Mouse (Mus musculus) kidney, embryonic 16.5 days (tissue): Measurements from ENCODE around the gene Cx3cr1. TPM values are rescaled to one million over a fixed set of nuclear protein-coding genes. Genes with fewer than 3 reads are reported as not detected.

Experiments used
- ATAC-seq: fragments of 200-750 bp; cut with Nextera tagmentation; 2 replicates; pipeline ENCODE4 v1.8.0; 2017; ENCODE audit warnings: moderate TSS enrichment; ENCODE audit not compliant: low FRiP score, low TSS enrichment
- H3K27ac ChIP-seq: fragments of 300-500 bp; sonication (generic); 2 replicates; pipeline ENCODE4 v1.5.1; 2014; ENCODE audit warnings: low read length
- H3K27me3 ChIP-seq: fragments of 300-500 bp; sonication (generic); 2 replicates; pipeline ENCODE4 v1.6.1; 2014; ENCODE audit warnings: low read length, control low read depth, mixed read lengths; ENCODE audit not compliant: insufficient read depth
- H3K36me3 ChIP-seq: fragments of 300-500 bp; sonication (generic); 2 replicates; pipeline ENCODE4 v1.6.1; 2014; ENCODE audit warnings: low read length, control low read depth, mixed read lengths; ENCODE audit not compliant: insufficient read depth
- H3K4me1 ChIP-seq: fragments of 300-500 bp; sonication (generic); 2 replicates; pipeline ENCODE4 v1.6.1; 2014; ENCODE audit warnings: low read length, control low read depth, mixed read lengths; ENCODE audit not compliant: insufficient read depth
- H3K4me2 ChIP-seq: fragments of 300-500 bp; sonication (generic); replicated peaks from 2 replicates; pipeline ENCODE4 v1.6.1; 2014; ENCODE audit warnings: low read depth, low read length
- H3K4me3 ChIP-seq: fragments of 300-500 bp; sonication (generic); 2 replicates; pipeline ENCODE4 v1.5.1; 2014; ENCODE audit warnings: mild to moderate bottlenecking, low read length
- H3K9ac ChIP-seq: fragments of 300-500 bp; sonication (generic); replicated peaks from 2 replicates; pipeline ENCODE4 v1.6.1; 2014; ENCODE audit warnings: low read length
- H3K9me3 ChIP-seq: fragments of 300-500 bp; sonication (generic); 2 replicates; pipeline ENCODE4 v1.6.1; 2016; ENCODE audit warnings: low read length, control low read depth
- WGBS: fragments of 180-500 bp; shearing (Covaris S2); extraction: QIAGEN DNeasy Blood & Tissue Kit; methylation state at CpG from one replicate; pipeline ENCODE4 v1.1.7; 2014; 5-methylcytosine and 5-hydroxymethylcytosine counted together
- polyA plus RNA-seq: library from polyadenylated mRNA; unstranded; fragments of >200 nt; fragmentation: Nextera tagmentation; extraction: Ambion mirVana; gene quantifications from 2 replicates; pipeline ENCODE4 v1.2.1, GENCODE M21; 2015

Gene Cx3cr1
- polyA plus RNA-seq, 1 experiment from 2014 or later, result 5.3 TPM

- 73% methylated on average over 2 of the region's 2 CpGs for WGBS
- H3K4me1 ChIP-seq, result 0 out of 2 replicates have a peak, but pooled peaks cover 4% of the 10 kb centered on the region
- no peaks in the 10 kb centered on the region for H3K9me3 ChIP-seq
- no peak overlapping the region for H3K4me2 ChIP-seq
- no peak for ATAC-seq
- H3K36me3 ChIP-seq, result no peaks in the 10 kb centered on the region
- H3K27me3 ChIP-seq, result no peaks in the 10 kb centered on the region
- no peak overlapping the region for H3K27ac ChIP-seq
- no peak overlapping the region for H3K9ac ChIP-seq
- H3K4me3 ChIP-seq, result no peak overlapping the region
Observed at GRCm38 (mm10) chr9:120071251-120071650, 1.6 kb upstream of the Cx3cr1 start.

GRCm38 (mm10) chr9:120068047-120068446, 1.6 kb downstream of the Cx3cr1 start:
- H3K9me3 ChIP-seq, result no peaks in the 10 kb centered on the region
- H3K4me1 ChIP-seq, result 0 out of 2 replicates have a peak, but pooled peaks cover 3% of the 10 kb centered on the region
- H3K27me3 ChIP-seq, result no peaks in the 10 kb centered on the region
- WGBS, result 62% methylated on average over 10 of the region's 10 CpGs
- no peaks in the 10 kb centered on the region for H3K36me3 ChIP-seq
- no peak overlapping the region for H3K27ac ChIP-seq
- H3K4me2 ChIP-seq, result no peak overlapping the region
- H3K9ac ChIP-seq, result no peak overlapping the region
- no peak overlapping the region for H3K4me3 ChIP-seq
- ATAC-seq, result no peak

- H3K4me3 ChIP-seq, result no peak overlapping the region
- no peaks in the 10 kb centered on the region for H3K4me1 ChIP-seq
- H3K9me3 ChIP-seq, result no peaks in the 10 kb centered on the region
- H3K27ac ChIP-seq, result no peak overlapping the region
- no peaks in the 10 kb centered on the region for H3K36me3 ChIP-seq
- H3K9ac ChIP-seq, result no peak overlapping the region
- H3K27me3 ChIP-seq, result no peaks in the 10 kb centered on the region
- ATAC-seq, result no peak
- no peak overlapping the region for H3K4me2 ChIP-seq
- WGBS, result 78% methylated on average over 2 of the region's 2 CpGs
Observed at GRCm38 (mm10) chr9:120067609-120068008, 2.1 kb downstream of the Cx3cr1 start.

- H3K4me2 ChIP-seq, result no peak overlapping the region
- no peaks in the 10 kb centered on the region for H3K4me1 ChIP-seq
- H3K36me3 ChIP-seq, result no peaks in the 10 kb centered on the region
- H3K9ac ChIP-seq, result no peak overlapping the region
- 65% methylated on average over 4 of the region's 4 CpGs for WGBS
- no peaks in the 10 kb centered on the region for H3K9me3 ChIP-seq
- H3K27ac ChIP-seq, result no peak overlapping the region
- no peaks in the 10 kb centered on the region for H3K27me3 ChIP-seq
- no peak overlapping the region for H3K4me3 ChIP-seq
- no peak for ATAC-seq
Observed at GRCm38 (mm10) chr9:120064317-120064716, 5.4 kb downstream of the Cx3cr1 start.

GRCm38 (mm10) chr9:120058730-120059129, 10.9 kb downstream of the Cx3cr1 start:
- no peak for ATAC-seq
- Histone ChIP-seq H3K9ac (no peak overlapping the region), H3K27me3 (no peaks in the 10 kb centered on the region), H3K4me3 (no peak overlapping the region), H3K4me2 (no peak overlapping the region), H3K27ac (no peak overlapping the region), H3K4me1 (no peaks in the 10 kb centered on the region), H3K9me3 (no peaks in the 10 kb centered on the region), H3K36me3 (no peaks in the 10 kb centered on the region)
- WGBS, result 72% methylated on average over 3 of the region's 3 CpGs

GRCm38 (mm10) chr9:120056201-120056600, 13.5 kb downstream of the Cx3cr1 start:
- Histone ChIP-seq H3K27me3 (no peaks in the 10 kb centered on the region), H3K27ac (no peak overlapping the region), H3K4me1 (no peaks in the 10 kb centered on the region), H3K4me2 (no peak overlapping the region), H3K36me3 (no peaks in the 10 kb centered on the region), H3K4me3 (no peak overlapping the region), H3K9me3 (no peaks in the 10 kb centered on the region), H3K9ac (no peak overlapping the region)
- ATAC-seq, result no peak
- 74% methylated on average over 9 of the region's 9 CpGs for WGBS

GRCm38 (mm10) chr9:120054545-120055277, 15.0 kb downstream of the Cx3cr1 start:
- no peaks in the 10 kb centered on the region for H3K9me3 ChIP-seq
- H3K4me3 ChIP-seq, result no peak overlapping the region
- WGBS, result 44% methylated on average over 8 of the region's 8 CpGs

GRCm38 (mm10) chr9:120049407-120049806, 20.3 kb downstream of the Cx3cr1 start:
- WGBS, result 84% methylated on average over 3 of the region's 3 CpGs
- no peaks in the 10 kb centered on the region for H3K9me3 ChIP-seq
- no peak overlapping the region for H3K4me3 ChIP-seq

More at GRCm38 (mm10) chr9:120054545-120055277, 15.0 kb downstream of the Cx3cr1 start:
- H3K9ac ChIP-seq, result no peak overlapping the region
- H3K36me3 ChIP-seq, result no peaks in the 10 kb centered on the region
- no peaks in the 10 kb centered on the region for H3K27me3 ChIP-seq
- no peak for ATAC-seq
- H3K4me1 ChIP-seq, result no peaks in the 10 kb centered on the region
- H3K27ac ChIP-seq, result no peak overlapping the region
- H3K4me2 ChIP-seq, result no peak overlapping the region

GRCm38 (mm10) chr9:120048495-120048894, 21.2 kb downstream of the Cx3cr1 start:
- WGBS, result 74% methylated on average over 6 of the region's 6 CpGs
- Histone ChIP-seq H3K27ac (no peak overlapping the region), H3K4me3 (no peak overlapping the region)

More at GRCm38 (mm10) chr9:120049407-120049806, 20.3 kb downstream of the Cx3cr1 start:
- Histone ChIP-seq H3K4me2 (no peak overlapping the region), H3K4me1 (no peaks in the 10 kb centered on the region), H3K27me3 (no peaks in the 10 kb centered on the region), H3K36me3 (no peaks in the 10 kb centered on the region), H3K9ac (no peak overlapping the region), H3K27ac (no peak overlapping the region)
- no peak for ATAC-seq

GRCm38 (mm10) chr9:120043115-120043514, 26.6 kb downstream of the Cx3cr1 start:
- H3K9me3 ChIP-seq, result no peaks in the 10 kb centered on the region
- H3K9ac ChIP-seq, result no peak overlapping the region
- H3K4me1 ChIP-seq, result no peaks in the 10 kb centered on the region
- no peaks in the 10 kb centered on the region for H3K27me3 ChIP-seq
- H3K27ac ChIP-seq, result no peak overlapping the region
- H3K4me2 ChIP-seq, result no peak overlapping the region
- no peaks in the 10 kb centered on the region for H3K36me3 ChIP-seq
- WGBS, result 78% methylated on average over 7 of the region's 7 CpGs
- ATAC-seq, result no peak
- no peak overlapping the region for H3K4me3 ChIP-seq

More at GRCm38 (mm10) chr9:120048495-120048894, 21.2 kb downstream of the Cx3cr1 start:
- Histone ChIP-seq H3K4me2 (no peak overlapping the region), H3K4me1 (no peaks in the 10 kb centered on the region), H3K9ac (no peak overlapping the region), H3K9me3 (no peaks in the 10 kb centered on the region), H3K27me3 (no peaks in the 10 kb centered on the region), H3K36me3 (no peaks in the 10 kb centered on the region)
- no peak for ATAC-seq
